Mouse (Mus musculus) thymus, adult 18-20 months (tissue): ENCODE data around the gene Vmn1r27.

Experiments used
- DNase-seq, 2 experiments: peaks; one replicate each; pipeline ENCODE4 v3.0.0; 2022; ENCODE audit warnings: mixed read lengths in 2 of 2

Gene Vmn1r27

GRCm38 (mm10) chr6:58218721-58219120, at the start of gene Vmn1r27:
Gene Vmn1r27 (minus strand): TSS chr6:58218821.
- DNase-seq: no peak

- no peak for DNase-seq
Measured at GRCm38 (mm10) chr6:58261737-58262136, 43.1 kb upstream of the Vmn1r27 start, which contains the start of gene Vmn1r28. Gene Vmn1r28 (plus strand): TSS chr6:58262037.

GRCm38 (mm10) chr6:58216119-58216518, 2.5 kb downstream of the Vmn1r27 start:
- DNase-seq: no peak
